Mouse (Mus musculus): ENCODE data around the gene N4bp2l1.

DNA sequence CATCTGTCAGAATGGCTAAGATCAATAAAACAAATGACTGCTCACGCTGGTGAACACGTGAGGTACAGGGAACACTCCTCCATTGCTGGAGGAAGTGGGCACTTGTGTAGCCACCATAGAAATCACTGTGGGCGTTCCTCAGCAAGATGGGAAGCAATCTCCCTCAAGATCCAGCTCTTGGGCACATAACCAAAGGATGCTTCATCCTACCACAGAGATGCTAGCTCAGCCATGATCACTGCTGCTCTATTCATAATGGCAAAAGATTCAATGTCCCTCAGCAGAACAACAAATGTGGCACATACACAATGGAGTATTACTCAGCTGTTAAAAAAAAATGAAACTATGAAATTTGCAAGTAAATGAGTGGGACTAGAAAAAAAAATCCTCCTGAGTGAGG, 19.7 kb upstream of the N4bp2l1 start:
- TF ChIP-seq POLR2A (IDR thresholded peaks at IDR 0.05; ENCODE audit: borderline replicate concordance, control insufficient read depth, low read depth, low read length) (no peak), CTCF (IDR thresholded peaks at IDR 0.05; ENCODE audit: control insufficient read depth, insufficient read depth, low read length) (no peak)

All from bone marrow, adult 2 months (tissue).